Mouse (Mus musculus) liver, postnatal 0 days (tissue): ENCODE data around the gene Lrrd1. TPM values are rescaled to one million over a fixed set of nuclear protein-coding genes. Genes with fewer than 3 reads are reported as not detected.

Source experiments
- ATAC-seq: fragments of 200-750 bp; cut with Nextera tagmentation; 2 replicates; pipeline ENCODE4 v1.8.0; 2017; ENCODE audit warnings: mild to moderate bottlenecking, moderate library complexity
- DNase-seq: peaks from one replicate; pipeline ENCODE4 v3.0.0-alpha.2; 2016
- H3K27ac ChIP-seq: fragments of 300-500 bp; sonication (generic); 2 replicates; pipeline ENCODE4 v1.5.1; 2014; ENCODE audit warnings: antibody characterized with exemption, moderate library complexity, mild to moderate bottlenecking, low read depth
- H3K27me3 ChIP-seq: fragments of 300-500 bp; sonication (generic); 2 replicates; pipeline ENCODE4 v1.6.1; 2014; ENCODE audit warnings: low read length, control low read depth, mixed read lengths; ENCODE audit not compliant: insufficient read depth
- H3K36me3 ChIP-seq: fragments of 300-500 bp; sonication (generic); replicated peaks from 2 replicates; pipeline ENCODE4 v1.6.1; 2014; ENCODE audit warnings: mild to moderate bottlenecking, control low read depth, low read length, moderate library complexity, mixed read lengths; ENCODE audit not compliant: insufficient read depth
- H3K4me1 ChIP-seq: fragments of 300-500 bp; sonication (generic); 2 replicates; pipeline ENCODE4 v1.6.1; 2014; ENCODE audit warnings: antibody characterized with exemption, mild to moderate bottlenecking, control low read depth; ENCODE audit not compliant: insufficient read depth
- H3K4me2 ChIP-seq: fragments of 300-500 bp; sonication (generic); 2 replicates; pipeline ENCODE4 v1.6.1; 2014; ENCODE audit warnings: low read depth, mild to moderate bottlenecking, low read length, moderate library complexity, mixed read lengths
- H3K4me3 ChIP-seq: fragments of 300-500 bp; sonication (generic); 2 replicates; pipeline ENCODE4 v1.5.1; 2014; ENCODE audit warnings: low read depth, low read length
- H3K9ac ChIP-seq: fragments of 300-500 bp; sonication (generic); replicated peaks from 2 replicates; pipeline ENCODE4 v1.6.1; 2014; ENCODE audit warnings: mild to moderate bottlenecking, moderate library complexity
- H3K9me3 ChIP-seq: fragments of 300-500 bp; sonication (generic); 2 replicates; pipeline ENCODE4 v1.6.1; 2016; ENCODE audit warnings: mild to moderate bottlenecking, control low read depth, low read length, mixed read lengths
- CTCF ChIP-seq: sonication (generic); IDR thresholded peaks from 2 replicates; pipeline ENCODE4 v1.5.1; 2016; ENCODE audit warnings: antibody characterized with exemption, low read depth
- EP300 ChIP-seq: IDR thresholded peaks from 2 replicates; pipeline ENCODE4 v1.6.1; 2016; ENCODE audit warnings: antibody characterized with exemption, low read depth, mild to moderate bottlenecking
- WGBS: fragments of 180-500 bp; shearing (Covaris S2); extraction: QIAGEN DNeasy Blood & Tissue Kit; methylation state at CpG from one replicate; pipeline ENCODE4 v1.1.7; 2014; ENCODE audit not compliant: insufficient replicate concordance; 5-methylcytosine and 5-hydroxymethylcytosine counted together
- polyA plus RNA-seq: library from polyadenylated mRNA; unstranded; fragments of >200 nt; fragmentation: Nextera tagmentation; extraction: Ambion mirVana; gene quantifications from 2 replicates; pipeline ENCODE4 v1.2.1, GENCODE M21; 2015

The Lrrd1 gene
- polyA plus RNA-seq, 1 experiment from 2014 or later = not detected

DNA sequence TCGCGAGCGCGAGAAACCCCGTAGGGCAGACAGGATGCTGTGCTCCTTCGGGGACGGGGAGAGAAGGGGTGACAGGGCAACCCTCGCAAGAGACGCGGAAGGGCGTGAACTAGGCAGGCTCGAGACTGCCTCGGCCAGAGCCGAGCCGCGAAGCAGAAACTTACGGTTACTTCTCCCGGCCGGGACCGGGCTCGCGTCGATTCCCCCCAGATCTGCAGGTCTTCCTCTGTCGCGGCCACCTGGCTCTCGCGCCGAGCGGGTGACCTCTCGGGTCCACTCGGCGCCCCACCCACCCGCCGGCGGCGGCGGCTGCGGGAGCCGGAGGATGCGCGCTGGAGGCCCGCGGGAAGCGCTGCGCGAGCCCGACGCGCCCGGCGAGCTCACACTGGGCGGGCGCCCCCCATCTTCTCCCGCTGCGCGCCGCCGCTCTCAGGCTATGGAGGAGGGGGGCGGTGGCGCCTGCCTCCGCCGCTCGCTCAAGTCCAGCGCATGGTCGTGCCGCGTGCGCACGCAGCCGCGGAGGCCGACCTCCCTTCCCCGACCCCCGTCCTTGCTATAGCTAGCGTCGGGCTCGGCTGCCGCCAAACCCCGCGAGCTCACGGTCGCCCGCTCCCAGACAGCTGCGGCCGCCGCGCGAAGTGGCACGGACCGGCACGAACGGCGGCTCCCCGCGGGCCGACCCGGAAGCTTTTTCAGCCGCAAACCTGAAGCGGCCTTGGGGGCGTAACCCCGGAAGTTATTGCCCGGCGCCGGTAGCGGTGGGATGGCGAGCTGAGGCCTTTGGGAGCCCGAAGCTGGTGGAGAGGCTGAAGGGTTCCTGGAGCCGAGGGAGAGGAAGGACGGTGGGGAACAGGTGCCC lies 42.3 kb upstream of the Lrrd1 start, which contains the start of the genes Ankib1 and Krit1:
Gene Ankib1 (minus strand): TSS at position 493 of the 859 bp plus-strand sequence.
Gene Krit1 (plus strand): TSS at position 752 of the 859 bp plus-strand sequence.
- Histone ChIP-seq H3K27me3 (no peaks in the 10 kb centered on the region), H3K9ac (peak within 1 kb of the TSS; percentile 89), H3K9me3 (no peaks in the 10 kb centered on the region), H3K27ac (peak within 1 kb of the TSS; percentile 84), H3K36me3 (no peaks in the 10 kb centered on the region), H3K4me1 (peaks cover 15% of the 10 kb centered on the region), H3K4me3 (peak within 1 kb of the TSS; percentile 89), H3K4me2 (peak within 1 kb of the TSS; percentile 87)
- under 1% methylated on average over 83 of the region's 109 CpGs for WGBS
- TF ChIP-seq CTCF = no peak
- TF ChIP-seq EP300 = no peak
- DNase-seq (peak; percentile 92), ATAC-seq (peak; percentile 88)

DNA sequence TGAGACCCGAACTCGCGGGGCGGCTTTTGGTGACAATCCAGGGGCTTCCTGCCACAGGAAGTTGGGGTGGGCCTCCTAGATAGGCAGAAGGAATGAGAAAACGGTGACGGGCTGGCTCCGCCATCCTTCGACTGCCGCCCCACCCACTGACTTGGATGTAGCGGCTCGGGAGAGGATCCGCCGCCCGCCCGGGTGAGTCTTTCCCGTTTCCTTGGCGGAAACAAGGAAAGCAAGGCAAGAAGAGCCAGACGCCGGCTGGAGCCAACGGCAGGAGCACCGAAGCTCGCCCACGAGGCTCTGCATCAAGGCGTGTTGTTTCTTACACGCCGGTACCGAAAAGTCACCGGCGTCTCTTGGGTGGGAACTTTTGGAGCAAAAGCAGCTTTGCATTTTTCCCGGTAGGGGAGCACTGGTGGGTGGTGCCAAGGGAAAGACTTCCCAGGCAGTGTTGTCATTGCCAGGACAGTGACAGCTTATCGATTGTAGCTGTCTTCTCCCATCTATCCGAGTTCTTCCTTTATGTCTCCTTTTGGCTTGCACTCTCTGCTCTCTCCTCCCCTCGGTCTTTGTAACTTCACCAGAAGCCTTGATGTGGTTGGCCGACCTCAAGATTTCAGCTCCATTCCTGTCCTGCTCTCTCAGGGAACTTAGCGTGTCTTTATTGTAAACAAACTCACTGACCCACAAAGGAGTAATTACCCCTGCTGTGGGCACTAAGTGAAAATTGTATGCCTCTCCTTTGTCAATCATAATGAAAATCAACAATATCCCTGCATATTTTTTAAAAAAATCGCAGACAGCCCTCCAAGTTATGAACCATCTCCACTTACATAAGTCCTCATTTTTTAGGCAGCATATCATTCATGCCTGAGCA lies 41.4 kb upstream of the Lrrd1 start:
- no peaks in the 10 kb centered on the region for H3K36me3 ChIP-seq
- whole genome bisulfite sequencing = under 1% methylated on average over 36 of the region's 36 CpGs
- peak overlapping the region; percentile 87 for H3K4me2 ChIP-seq
- no peak for DNase-seq
- peak overlapping the region; percentile 89 for H3K9ac ChIP-seq
- ATAC-seq = peak; percentile 62
- H3K27ac ChIP-seq = peak overlapping the region; percentile 84
- no peaks in the 10 kb centered on the region for H3K9me3 ChIP-seq
- H3K4me3 ChIP-seq = peak overlapping the region; percentile 89
- TF ChIP-seq CTCF (no peak; the same call in 1 of the 2 replicates), EP300 (no peak)
- no peaks in the 10 kb centered on the region for H3K27me3 ChIP-seq
- peaks cover 15% of the 10 kb centered on the region for H3K4me1 ChIP-seq

DNA sequence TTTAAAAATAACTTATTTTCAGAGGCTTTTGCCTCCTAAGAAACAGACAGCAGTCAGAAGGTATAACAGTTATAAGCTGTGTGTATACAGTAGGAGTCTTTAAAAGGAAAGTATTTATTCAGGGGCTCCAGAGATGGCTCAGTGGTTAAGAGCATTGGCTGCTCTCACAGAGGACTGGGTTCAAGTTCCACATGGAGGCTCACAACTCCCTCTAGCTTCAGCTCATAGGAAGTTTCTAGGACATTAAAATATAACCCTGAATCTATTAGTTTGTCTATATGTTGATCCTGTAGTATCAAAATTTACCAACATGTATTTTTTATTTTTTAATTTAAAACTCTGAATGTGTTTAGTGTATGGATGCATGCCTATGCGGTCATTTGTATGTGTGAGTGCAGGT lies 36.5 kb upstream of the Lrrd1 start:
- WGBS = 90% methylated on average over 1 of the region's 1 CpGs
- H3K27me3 ChIP-seq = no peaks in the 10 kb centered on the region
- no peak overlapping the region for H3K4me3 ChIP-seq
- ATAC-seq (no peak), DNase-seq (no peak)
- H3K9ac ChIP-seq = no peak overlapping the region
- H3K36me3 ChIP-seq = peaks cover 18% of the 10 kb centered on the region
- no peaks in the 10 kb centered on the region for H3K9me3 ChIP-seq
- H3K27ac ChIP-seq = no peak overlapping the region
- no peak overlapping the region for H3K4me2 ChIP-seq
- no peak for TF ChIP-seq CTCF
- no peak for TF ChIP-seq EP300
- H3K4me1 ChIP-seq = no peaks in the 10 kb centered on the region

DNA sequence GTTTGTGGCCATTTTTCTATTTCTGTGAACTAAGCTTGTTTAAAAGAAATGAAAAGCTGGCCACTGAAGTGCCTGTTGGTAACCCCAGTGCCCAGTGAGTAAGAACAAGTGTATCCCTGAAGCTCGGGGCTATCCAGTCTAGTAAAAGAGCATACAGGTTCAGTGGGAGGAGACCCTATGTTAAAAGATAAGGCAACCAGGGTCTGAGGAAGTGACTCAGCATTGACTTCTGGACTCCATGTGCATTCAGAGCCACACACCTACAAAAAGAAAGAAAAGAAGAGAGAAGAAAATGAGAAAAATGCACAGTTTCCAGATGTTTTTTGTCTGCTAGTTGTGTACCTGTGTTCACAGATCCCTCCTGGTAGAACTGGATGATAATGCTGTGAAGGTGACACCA lies 10.9 kb upstream of the Lrrd1 start:
- Histone ChIP-seq H3K9ac (no peak overlapping the region), H3K27me3 (no peaks in the 10 kb centered on the region), H3K9me3 (no peaks in the 10 kb centered on the region; the same call in 1 of the 2 replicates), H3K4me1 (no peaks in the 10 kb centered on the region), H3K27ac (no peak overlapping the region), H3K4me3 (no peak overlapping the region), H3K36me3 (peaks cover 31% of the 10 kb centered on the region), H3K4me2 (no peak overlapping the region)
- TF ChIP-seq CTCF = no peak
- no peak for TF ChIP-seq EP300
- ATAC-seq = no peak
- WGBS = 49% methylated on average over 1 of the region's 1 CpGs
- DNase-seq = no peak

DNA sequence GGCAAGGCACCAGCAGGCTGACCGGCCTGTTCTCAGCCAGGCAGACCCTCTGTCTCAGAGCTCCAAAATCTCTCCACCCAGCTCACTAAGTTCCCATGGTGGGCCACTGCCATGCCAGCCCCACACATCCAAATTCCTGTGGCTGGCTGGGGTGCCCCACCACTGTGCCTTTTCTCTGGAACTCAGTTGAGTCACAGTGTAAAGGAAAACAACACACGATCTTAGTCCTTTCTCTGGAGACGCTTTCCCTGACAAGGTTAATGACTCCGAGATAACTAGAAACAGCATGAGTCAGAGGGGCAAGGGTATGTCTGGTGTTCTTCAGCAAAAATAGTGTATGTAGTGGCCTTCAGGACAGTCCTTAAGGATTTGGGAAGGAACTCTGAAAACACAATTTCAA lies 25.2 kb downstream of the Lrrd1 start:
- Histone ChIP-seq H3K27ac (no peak overlapping the region), H3K4me1 (no peaks in the 10 kb centered on the region), H3K27me3 (no peaks in the 10 kb centered on the region), H3K4me3 (no peak overlapping the region), H3K9me3 (no peaks in the 10 kb centered on the region), H3K4me2 (no peak overlapping the region), H3K9ac (no peak overlapping the region), H3K36me3 (no peaks in the 10 kb centered on the region)
- TF ChIP-seq EP300 (no peak), CTCF (no peak)
- WGBS = 81% methylated on average over 4 of the region's 4 CpGs
- DNase-seq (no peak), ATAC-seq (no peak)

DNA sequence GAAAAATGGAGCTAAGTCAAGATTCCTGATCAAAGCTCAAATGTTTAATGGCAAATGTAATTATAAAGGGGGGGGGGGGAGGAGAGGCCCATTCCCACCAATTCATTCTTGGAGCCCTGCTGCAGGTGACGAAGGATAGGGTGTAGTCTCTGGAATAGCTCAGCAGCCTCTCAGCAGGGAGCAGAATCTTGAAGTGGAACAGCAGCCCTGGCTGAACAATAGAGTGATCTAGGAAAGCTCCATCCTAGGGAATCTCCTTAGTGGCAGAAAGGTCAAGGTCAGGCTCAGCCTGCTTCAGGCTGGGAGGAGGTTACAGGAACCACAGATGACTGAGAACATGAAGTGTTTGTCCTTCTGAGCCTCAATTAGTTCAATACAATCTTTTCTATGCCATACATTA lies 27.4 kb downstream of the Lrrd1 start:
- H3K9me3 ChIP-seq = no peaks in the 10 kb centered on the region
- H3K9ac ChIP-seq = no peak overlapping the region
- WGBS = 80% methylated on average over 1 of the region's 1 CpGs
- ATAC-seq (no peak), DNase-seq (no peak)
- no peak overlapping the region for H3K4me2 ChIP-seq
- H3K4me1 ChIP-seq = no peaks in the 10 kb centered on the region
- no peak overlapping the region for H3K27ac ChIP-seq
- H3K27me3 ChIP-seq = no peaks in the 10 kb centered on the region
- H3K4me3 ChIP-seq = no peak overlapping the region
- H3K36me3 ChIP-seq = no peaks in the 10 kb centered on the region
- TF ChIP-seq EP300 = no peak
- no peak for TF ChIP-seq CTCF
